Mouse (Mus musculus) embryonic facial prominence, embryonic 10.5 days (tissue): ENCODE measurements around the gene Slc38a6. TPM values are rescaled to one million over a fixed set of nuclear protein-coding genes. Genes with fewer than 3 reads are reported as not detected.

Source experiments
- DNase-seq: peaks from one replicate; pipeline ENCODE4 v3.0.0-alpha.2; 2017; ENCODE audit warnings: low spot score
- H3K27ac ChIP-seq: fragments of 300-500 bp; sonication (generic); replicated peaks from 2 replicates; pipeline ENCODE4 v1.5.1; 2016; ENCODE audit warnings: mild to moderate bottlenecking
- H3K27me3 ChIP-seq: fragments of 300-500 bp; sonication (generic); replicated peaks from 2 replicates; pipeline ENCODE4 v1.6.1; 2016; ENCODE audit warnings: low read depth, mild to moderate bottlenecking; ENCODE audit not compliant: poor library complexity, severe bottlenecking
- H3K36me3 ChIP-seq: fragments of 300-500 bp; sonication (generic); replicated peaks from 2 replicates; pipeline ENCODE4 v1.6.1; 2016; ENCODE audit warnings: mild to moderate bottlenecking, moderate library complexity
- H3K4me1 ChIP-seq: fragments of 300-500 bp; sonication (generic); 2 replicates; pipeline ENCODE4 v1.6.1; 2016
- H3K4me3 ChIP-seq: fragments of 300-500 bp; sonication (generic); 2 replicates; pipeline ENCODE4 v1.5.1; 2016; ENCODE audit warnings: mild to moderate bottlenecking, moderate library complexity
- H3K9me3 ChIP-seq: fragments of 300-500 bp; sonication (generic); 2 replicates; pipeline ENCODE4 v1.6.1; 2016; ENCODE audit warnings: mild to moderate bottlenecking
- WGBS: fragments of 180-500 bp; shearing (Covaris S2); methylation state at CpG from one replicate; pipeline ENCODE4 v1.1.7; 2016; 5-methylcytosine and 5-hydroxymethylcytosine counted together
- polyA plus RNA-seq: library from polyadenylated mRNA; unstranded; fragments of >200 nt; fragmentation: Nextera tagmentation; extraction: Ambion mirVana; gene quantifications from 2 replicates; pipeline ENCODE4 v1.2.1, GENCODE M21; 2016

Slc38a6 gene
- polyA plus RNA-seq, 1 experiment from 2014 or later: 10.0 TPM

DNA sequence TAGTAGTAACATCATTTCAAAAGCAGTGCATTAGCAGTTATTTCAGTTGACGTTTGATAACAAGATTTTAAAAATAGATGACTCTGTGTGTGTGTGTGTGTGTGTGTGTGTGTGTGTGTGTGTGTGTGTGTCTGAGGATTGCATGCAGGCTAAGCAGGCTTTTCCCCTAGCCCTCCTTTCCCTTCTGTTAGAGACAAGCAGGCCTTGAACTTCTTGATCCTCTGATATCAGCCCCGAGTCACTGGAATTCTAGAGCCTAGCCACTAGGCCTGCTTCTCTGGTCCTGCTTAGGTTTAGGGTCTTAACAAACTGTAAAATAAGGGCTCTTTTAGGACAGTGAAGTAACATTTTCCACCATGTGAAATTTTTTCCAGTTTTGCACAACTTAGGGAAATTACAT lies 38.6 kb downstream of the Slc38a6 start:
- Histone ChIP-seq H3K36me3 (0 out of 2 replicates have a peak, but pooled peaks cover 3% of the 10 kb centered on the region), H3K27me3 (no peaks in the 10 kb centered on the region), H3K4me1 (peaks cover 59% of the 10 kb centered on the region), H3K4me3 (no peak overlapping the region), H3K27ac (peak overlapping the region; percentile 62; the same call in 1 of the 2 replicates), H3K9me3 (no peaks in the 10 kb centered on the region)
- WGBS: 63% methylated on average over 2 of the region's 2 CpGs
- peak; percentile 6 for DNase-seq

DNA sequence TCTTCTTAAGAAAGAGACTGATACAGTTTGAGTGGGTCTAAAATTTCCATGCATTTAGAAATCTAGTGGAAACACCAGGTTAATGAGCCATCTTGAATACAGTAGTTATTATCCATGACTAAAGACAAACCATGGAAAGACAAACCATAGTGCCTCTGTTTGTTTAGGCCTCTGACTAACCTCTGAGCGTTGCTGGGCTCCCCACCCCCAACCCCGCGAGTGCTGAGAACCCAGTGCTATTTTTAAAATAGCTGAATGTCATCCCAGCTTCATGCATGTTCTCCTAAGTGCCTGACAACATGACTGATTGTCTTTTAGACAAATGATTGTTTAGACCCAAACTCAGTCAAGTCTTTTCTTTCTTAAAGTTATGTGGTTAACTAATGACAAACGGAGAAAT lies 39.0 kb downstream of the Slc38a6 start:
- DNase-seq: peak; percentile 7
- 38% methylated on average over 4 of the region's 4 CpGs for WGBS
- peaks cover 62% of the 10 kb centered on the region for H3K4me1 ChIP-seq
- H3K4me3 ChIP-seq: no peak overlapping the region
- H3K27ac ChIP-seq: peak overlapping the region; percentile 62; the same call in 1 of the 2 replicates
- H3K36me3 ChIP-seq: 0 out of 2 replicates have a peak, but pooled peaks cover 3% of the 10 kb centered on the region
- H3K27me3 ChIP-seq: no peaks in the 10 kb centered on the region
- no peaks in the 10 kb centered on the region for H3K9me3 ChIP-seq

DNA sequence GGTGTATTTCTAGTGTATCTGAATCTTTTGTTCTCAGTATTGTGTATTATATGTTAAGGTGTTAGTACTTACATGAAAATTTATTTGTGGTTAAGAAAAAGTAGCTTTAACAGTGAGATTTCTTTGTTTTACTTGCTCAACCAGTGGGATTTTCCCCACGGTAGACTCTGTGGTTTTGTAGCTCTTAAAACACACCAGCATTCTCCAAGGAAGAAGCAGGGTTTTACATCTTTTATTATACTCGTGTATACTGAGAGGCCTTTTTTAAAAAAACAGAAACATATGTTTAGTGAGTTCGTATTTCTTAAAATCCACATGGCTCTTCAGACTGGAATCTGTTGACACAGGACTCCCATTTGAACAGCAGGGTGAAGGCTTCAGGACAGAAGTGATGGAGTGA lies 40.8 kb downstream of the Slc38a6 start:
- 0 out of 2 replicates have a peak, but pooled peaks cover 3% of the 10 kb centered on the region for H3K36me3 ChIP-seq
- WGBS: 47% methylated on average over 3 of the region's 3 CpGs
- peaks cover 67% of the 10 kb centered on the region for H3K4me1 ChIP-seq
- DNase-seq: peak; percentile 0
- H3K27ac ChIP-seq: no peak overlapping the region; the same call in 1 of the 2 replicates
- H3K27me3 ChIP-seq: no peaks in the 10 kb centered on the region
- H3K4me3 ChIP-seq: no peak overlapping the region
- no peaks in the 10 kb centered on the region for H3K9me3 ChIP-seq

DNA sequence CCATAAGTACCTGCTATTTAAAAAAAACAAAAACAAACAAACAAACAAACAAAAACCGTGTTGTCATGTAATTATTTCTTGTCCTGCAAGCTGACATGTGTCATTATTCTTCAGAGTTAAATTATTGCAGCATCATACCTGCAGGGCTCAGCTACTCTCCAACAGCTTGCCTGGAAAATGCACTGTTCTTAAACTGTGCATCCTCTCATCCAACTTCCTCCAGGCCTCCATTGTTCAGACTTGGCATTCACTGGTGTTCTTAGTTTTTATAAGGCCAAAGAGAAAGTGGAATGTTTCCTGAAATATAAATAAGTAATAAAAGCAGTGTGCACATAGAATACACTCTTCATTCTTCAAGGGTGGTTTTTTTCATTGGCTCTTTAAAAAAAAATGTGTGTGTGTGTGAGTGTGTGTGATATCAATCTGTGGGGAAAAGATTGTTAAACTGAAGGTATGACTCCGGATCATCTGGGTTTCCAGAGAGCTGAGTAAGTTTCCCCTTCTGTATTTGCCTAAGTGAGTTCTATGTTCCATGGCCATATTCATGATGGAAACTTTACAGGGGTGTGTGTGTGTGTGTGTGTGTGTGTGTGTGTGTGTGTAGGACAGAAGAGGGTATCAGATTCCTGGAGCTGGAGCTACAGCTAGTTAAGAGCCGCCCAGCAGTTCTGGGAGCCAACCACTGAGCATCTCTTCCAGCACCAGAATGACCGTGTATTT lies 42.0 kb downstream of the Slc38a6 start:
- 85% methylated on average over 4 of the region's 4 CpGs for WGBS

DNA sequence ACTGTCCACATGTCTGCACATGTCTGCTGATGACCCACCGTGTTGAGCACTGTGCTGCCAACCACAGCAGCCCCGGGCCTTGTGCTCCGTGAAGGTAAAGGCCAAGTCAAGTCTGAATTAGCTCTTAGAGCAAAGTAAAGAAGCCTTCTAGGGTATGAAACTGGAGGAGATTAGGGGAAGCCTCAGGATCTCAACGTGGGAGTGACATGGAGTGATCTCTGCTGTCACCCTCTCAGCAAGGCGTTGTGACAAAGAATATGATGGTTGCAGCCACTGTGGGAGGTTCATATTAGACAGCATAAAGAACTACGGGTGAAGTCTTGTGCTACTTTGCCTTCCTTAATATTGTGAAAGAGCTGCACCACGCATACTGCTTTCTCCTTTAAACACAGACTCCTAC lies 43.7 kb downstream of the Slc38a6 start:
- Histone ChIP-seq H3K27me3 (no peaks in the 10 kb centered on the region), H3K27ac (peak overlapping the region; percentile 30; the same call in 1 of the 2 replicates), H3K4me1 (peaks cover 66% of the 10 kb centered on the region), H3K9me3 (no peaks in the 10 kb centered on the region), H3K4me3 (no peak overlapping the region), H3K36me3 (0 out of 2 replicates have a peak, but pooled peaks cover 3% of the 10 kb centered on the region)
- DNase-seq: peak; percentile 14
- WGBS: 74% methylated on average over 7 of the region's 7 CpGs

More for the DNA sequence above, 42.0 kb downstream of the Slc38a6 start:
- peak; percentile 4 for DNase-seq
- H3K27ac ChIP-seq: no peak overlapping the region
- H3K9me3 ChIP-seq: no peaks in the 10 kb centered on the region
- 0 out of 2 replicates have a peak, but pooled peaks cover 3% of the 10 kb centered on the region for H3K36me3 ChIP-seq
- H3K27me3 ChIP-seq: no peaks in the 10 kb centered on the region
- peaks cover 62% of the 10 kb centered on the region for H3K4me1 ChIP-seq
- H3K4me3 ChIP-seq: no peak overlapping the region

DNA sequence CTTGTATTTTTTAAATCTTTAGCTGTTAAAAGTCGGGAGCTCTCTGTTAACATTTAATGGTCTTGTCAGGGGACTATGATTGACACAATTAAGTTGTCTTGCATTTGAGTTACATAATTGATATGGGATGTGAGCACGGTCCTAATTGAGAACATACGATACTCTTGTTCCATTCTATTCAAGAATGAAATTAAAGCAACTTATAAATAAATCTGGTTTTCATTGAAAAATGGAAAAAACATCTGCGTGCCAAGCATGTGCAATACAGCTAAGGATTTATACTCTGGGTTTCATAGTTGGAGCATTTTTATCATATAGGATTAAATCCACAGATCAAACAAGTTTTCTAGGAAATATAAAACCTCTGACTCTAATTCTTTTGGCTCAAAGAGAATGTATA lies 46.1 kb downstream of the Slc38a6 start:
- no peak overlapping the region for H3K27ac ChIP-seq
- no peak overlapping the region for H3K4me3 ChIP-seq
- 37% methylated on average over 4 of the region's 4 CpGs for WGBS
- peaks cover 53% of the 10 kb centered on the region for H3K4me1 ChIP-seq
- no peaks in the 10 kb centered on the region for H3K27me3 ChIP-seq
- H3K36me3 ChIP-seq: 0 out of 2 replicates have a peak, but pooled peaks cover 3% of the 10 kb centered on the region
- DNase-seq: no peak
- no peaks in the 10 kb centered on the region for H3K9me3 ChIP-seq

DNA sequence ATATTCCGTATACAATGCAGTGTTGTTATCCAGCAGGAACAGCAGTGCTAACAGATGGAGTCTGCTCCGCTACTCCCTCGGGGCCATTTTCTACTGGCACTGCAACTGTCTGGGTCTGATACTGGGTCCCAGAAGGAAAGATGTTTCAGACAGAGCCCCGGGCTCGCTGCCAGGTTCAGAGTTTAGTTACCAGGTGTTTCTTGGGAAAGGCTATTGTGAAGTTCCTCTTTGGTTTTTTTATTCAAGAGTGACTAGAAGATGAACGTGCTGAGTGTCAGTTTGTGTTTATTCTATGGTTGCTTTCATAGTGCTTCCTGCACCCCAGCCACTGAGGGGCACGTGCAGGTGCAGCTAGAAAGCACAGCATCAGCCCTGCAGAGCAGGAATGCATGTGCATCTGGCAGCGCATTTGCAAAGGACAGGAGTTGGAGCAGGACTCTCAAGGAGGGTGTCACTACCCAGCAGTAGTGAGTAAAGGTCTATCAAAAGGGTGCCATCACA lies 47.5 kb downstream of the Slc38a6 start:
- Histone ChIP-seq H3K9me3 (no peaks in the 10 kb centered on the region), H3K27me3 (no peaks in the 10 kb centered on the region), H3K27ac (peak overlapping the region; percentile 19; the same call in 1 of the 2 replicates), H3K36me3 (0 out of 2 replicates have a peak, but pooled peaks cover 3% of the 10 kb centered on the region), H3K4me3 (no peak overlapping the region), H3K4me1 (peaks cover 58% of the 10 kb centered on the region)
- peak; percentile 31 for DNase-seq
- WGBS: 57% methylated on average over 8 of the region's 8 CpGs

DNA sequence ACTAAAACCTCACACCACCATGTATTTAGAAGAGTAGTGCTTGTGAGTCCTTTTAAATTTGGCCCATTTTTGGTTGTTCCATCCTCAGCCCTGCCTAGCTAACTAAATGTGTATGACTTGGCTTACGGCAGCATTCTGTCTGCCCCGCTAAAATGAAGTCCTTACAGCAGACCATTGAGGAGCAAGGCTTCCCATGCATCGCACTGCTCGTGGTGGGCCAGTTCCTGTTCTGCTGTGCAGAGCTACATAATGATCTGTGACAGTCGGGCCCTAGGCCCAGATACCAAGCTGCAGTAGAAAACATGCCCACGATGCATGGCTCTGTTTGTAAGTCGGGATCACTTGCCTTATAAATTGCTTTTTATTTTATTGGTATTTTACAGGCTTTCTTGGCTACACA lies 50.5 kb downstream of the Slc38a6 start:
- Histone ChIP-seq H3K27me3 (no peaks in the 10 kb centered on the region), H3K9me3 (no peaks in the 10 kb centered on the region), H3K4me1 (peaks cover 71% of the 10 kb centered on the region), H3K27ac (peak overlapping the region; percentile 45; the same call in 1 of the 2 replicates), H3K36me3 (no peaks in the 10 kb centered on the region), H3K4me3 (no peak overlapping the region)
- WGBS: 69% methylated on average over 7 of the region's 7 CpGs
- DNase-seq: no peak

DNA sequence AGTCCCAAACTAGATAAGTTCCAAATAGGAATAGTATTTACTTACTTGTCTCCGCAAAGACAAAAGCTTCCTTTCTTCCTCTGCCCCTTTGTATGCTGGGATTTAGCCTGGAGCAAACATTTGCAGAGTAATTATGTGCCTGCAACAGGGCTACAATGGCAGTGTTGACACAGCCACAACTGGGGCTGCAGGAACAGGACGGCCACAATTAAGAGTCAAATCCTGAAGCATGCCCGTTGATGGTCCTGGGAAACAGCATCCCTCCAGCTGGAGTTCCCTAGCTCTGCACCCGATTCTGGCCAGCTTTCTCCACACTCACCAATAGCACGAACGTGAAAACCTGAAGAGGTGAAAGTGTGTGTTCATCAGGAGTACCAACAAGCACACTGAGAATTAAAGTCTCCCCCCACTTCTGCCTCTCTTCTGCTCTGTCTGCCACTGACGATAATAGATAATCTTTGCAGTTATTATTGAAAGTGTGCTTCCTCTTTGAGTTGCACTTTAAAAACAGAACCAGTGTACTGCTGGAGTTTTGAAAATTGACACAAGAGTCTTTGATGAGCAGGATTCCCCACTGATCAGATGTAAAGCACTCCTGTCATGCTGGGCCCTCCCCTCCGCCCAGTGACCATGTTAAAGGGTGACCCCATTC lies 54.2 kb downstream of the Slc38a6 start:
- H3K9me3 ChIP-seq: no peaks in the 10 kb centered on the region
- H3K36me3 ChIP-seq: peaks cover 8% of the 10 kb centered on the region
- no peaks in the 10 kb centered on the region for H3K27me3 ChIP-seq
- 9% methylated on average over 8 of the region's 8 CpGs for WGBS
- peak overlapping the region; percentile 74 for H3K27ac ChIP-seq
- peaks cover 77% of the 10 kb centered on the region for H3K4me1 ChIP-seq
- peak; percentile 65 for DNase-seq
- peak overlapping the region; percentile 23; the same call in 1 of the 2 replicates for H3K4me3 ChIP-seq

DNA sequence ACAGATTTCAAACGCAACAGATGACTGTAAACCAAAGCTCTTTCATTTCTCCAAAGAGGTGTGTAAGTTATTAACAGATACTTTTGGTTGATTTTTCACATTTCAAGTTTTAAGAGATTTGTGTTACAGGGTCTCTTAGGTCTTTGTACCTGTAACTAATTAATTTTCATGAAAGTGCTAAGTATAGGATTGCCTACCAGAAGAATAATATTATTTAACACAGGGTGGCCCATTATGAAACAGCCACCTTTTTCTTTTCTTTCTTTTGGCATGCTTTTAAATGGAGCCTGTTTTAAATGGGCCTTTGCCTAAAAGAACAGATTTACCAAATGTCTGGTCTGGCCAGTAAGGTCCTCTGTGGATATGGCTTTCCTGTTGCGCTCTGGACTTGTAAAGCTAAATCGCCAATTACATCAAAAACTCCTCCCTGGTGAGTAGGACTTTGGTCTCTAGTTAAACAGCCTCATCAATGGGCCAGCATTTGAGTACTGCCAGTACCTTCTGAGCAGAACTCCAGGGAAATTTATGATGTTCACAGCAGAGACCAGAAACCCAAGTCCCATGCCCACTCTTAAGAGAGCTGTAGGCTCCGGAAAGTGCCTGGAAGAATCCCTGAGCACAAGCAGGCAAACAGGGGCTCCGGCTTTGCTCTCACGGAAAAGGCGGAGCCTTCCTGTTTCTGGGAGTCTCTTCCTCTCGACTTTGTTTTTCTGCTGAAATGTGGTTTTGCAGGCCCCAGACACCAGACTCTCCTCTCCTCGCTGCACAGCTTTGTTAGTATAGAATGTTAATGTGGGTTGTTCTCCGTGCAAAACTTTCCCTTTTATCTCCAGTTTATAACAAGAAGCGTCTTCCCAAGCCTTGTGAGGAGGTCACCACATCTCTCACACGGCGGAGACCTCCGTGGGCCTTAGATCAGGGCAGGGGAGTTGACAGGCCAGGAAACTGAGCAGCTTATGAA lies 55.4 kb downstream of the Slc38a6 start:
- 43% methylated on average over 14 of the region's 14 CpGs for WGBS
- Histone ChIP-seq H3K27ac (peak overlapping the region; percentile 73), H3K27me3 (no peaks in the 10 kb centered on the region), H3K4me3 (no peak overlapping the region), H3K36me3 (peaks cover 8% of the 10 kb centered on the region), H3K9me3 (no peaks in the 10 kb centered on the region), H3K4me1 (peaks cover 70% of the 10 kb centered on the region)
- peak; percentile 29 for DNase-seq

DNA sequence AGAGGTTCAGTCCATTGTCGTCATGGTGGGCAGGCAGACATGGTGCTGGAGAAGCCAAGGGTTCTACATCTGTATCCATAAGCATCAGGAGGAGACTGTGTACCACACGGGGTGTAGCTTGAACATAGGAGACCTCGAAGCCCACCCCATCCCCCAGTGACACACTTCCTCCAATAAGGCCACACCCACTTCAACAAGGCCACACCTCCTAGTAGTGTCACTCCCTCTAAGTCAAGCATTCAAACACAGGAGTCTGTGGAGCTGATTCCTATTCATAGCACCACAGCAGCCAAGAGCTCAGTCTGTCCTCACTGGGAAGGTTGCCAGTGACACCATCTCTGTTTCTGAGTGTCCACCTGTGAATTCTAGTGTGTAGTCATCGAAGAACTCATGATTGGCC lies 57.7 kb downstream of the Slc38a6 start:
- Histone ChIP-seq H3K9me3 (no peaks in the 10 kb centered on the region), H3K27me3 (no peaks in the 10 kb centered on the region), H3K4me3 (no peak overlapping the region), H3K27ac (0 out of 2 replicates have a peak overlapping the region, but pooled peaks have one; percentile 3), H3K4me1 (peaks cover 55% of the 10 kb centered on the region), H3K36me3 (peaks cover 8% of the 10 kb centered on the region)
- no peak for DNase-seq
- 95% methylated on average over 4 of the region's 4 CpGs for WGBS

DNA sequence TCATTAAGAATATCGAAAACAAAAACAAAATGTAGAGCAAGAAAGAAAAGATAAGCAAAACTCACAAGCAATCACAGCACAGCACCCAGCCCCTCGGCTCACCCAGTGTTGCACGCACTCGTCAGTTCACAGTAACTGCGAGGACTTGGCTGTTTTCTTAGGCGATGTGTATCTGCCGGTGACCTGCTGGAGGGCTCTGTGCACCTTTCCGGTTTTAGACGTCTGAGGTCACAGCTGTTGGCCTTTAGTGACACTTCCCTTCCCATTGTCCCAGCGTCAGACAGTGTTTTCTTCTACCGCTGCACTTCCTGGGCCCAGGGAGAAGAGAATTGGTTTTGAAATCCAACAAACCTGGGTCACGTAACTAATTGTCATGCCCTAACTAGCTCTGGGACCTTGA lies 58.6 kb downstream of the Slc38a6 start:
- H3K27ac ChIP-seq: peak overlapping the region; percentile 21
- no peak overlapping the region for H3K4me3 ChIP-seq
- H3K36me3 ChIP-seq: peaks cover 8% of the 10 kb centered on the region
- DNase-seq: peak; percentile 25
- no peaks in the 10 kb centered on the region for H3K27me3 ChIP-seq
- no peaks in the 10 kb centered on the region for H3K9me3 ChIP-seq
- WGBS: 45% methylated on average over 12 of the region's 12 CpGs
- H3K4me1 ChIP-seq: peaks cover 54% of the 10 kb centered on the region
